8 mouse cellular contexts compared by ENCODE assay signal in the genomic region with DNA sequence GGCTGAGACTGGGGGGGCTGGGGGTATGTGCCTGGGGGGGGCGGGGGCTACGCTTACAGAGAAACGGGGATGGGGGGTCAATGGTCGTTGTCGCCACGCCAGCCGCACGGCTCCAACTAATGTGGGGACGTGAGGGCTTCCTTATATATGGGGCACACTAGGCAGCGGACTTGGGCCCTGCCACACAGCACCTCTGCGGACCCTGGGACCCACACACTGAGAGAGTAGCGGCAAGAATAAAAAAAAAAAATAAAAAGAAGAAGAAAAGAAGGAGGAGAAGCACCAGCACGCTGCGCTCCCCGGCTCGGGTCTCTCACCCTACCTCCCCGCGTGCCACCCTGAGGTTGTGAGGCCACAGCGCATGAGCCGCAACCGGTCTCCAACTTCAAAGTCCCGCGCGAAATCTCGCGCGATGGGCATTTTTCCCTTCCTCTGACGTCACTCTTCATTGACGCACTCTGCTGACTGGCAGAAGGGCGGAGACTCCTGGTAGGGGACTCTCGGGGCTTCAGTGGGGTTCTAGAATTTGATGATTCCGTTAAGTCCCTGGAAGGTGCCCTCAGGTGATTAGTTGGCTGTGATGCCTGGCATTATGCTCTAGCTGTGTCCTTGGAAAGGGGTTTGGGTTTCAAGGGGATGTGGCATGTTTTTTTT. TPM values are rescaled to one million over a fixed set of nuclear protein-coding genes. Genes with fewer than 3 reads are reported as not detected.
DNase-seq lines count a peak whose midpoint lies in the region; ATAC-seq and TF ChIP-seq lines count a peak whose summit lies in the region.

No protein-coding gene starts in this region.

- TF ChIP-seq CTCF in lung, postnatal 0 days (IDR thresholded peaks at IDR 0.05): peak; percentile 16; the same call in 1 of the 2 replicates

- WGBS in hindbrain, embryonic 10.5 days: 21% methylated on average over 32 of the region's 32 CpGs
- 9% methylated on average over 16 of the region's 32 CpGs for WGBS in lung, postnatal 0 days

- H3K9me3 ChIP-seq in hindbrain, embryonic 10.5 days: peaks cover 3% of the 10 kb centered on the region; the same call in 1 of the 2 replicates
- no peaks in the 10 kb centered on the region for H3K9me3 ChIP-seq in lung, postnatal 0 days (ENCODE audit: low read length)

- H3K27ac ChIP-seq in hindbrain, embryonic 10.5 days: peak overlapping the region; percentile 89
- H3K27ac ChIP-seq in lung, postnatal 0 days (ENCODE audit: low read length): no peak overlapping the region

- H3K36me3 ChIP-seq in hindbrain, embryonic 10.5 days: no peaks in the 10 kb centered on the region
- no peaks in the 10 kb centered on the region for H3K36me3 ChIP-seq in lung, postnatal 0 days (ENCODE audit: insufficient read depth, low read length)

- H3K9ac ChIP-seq in lung, postnatal 0 days (replicated peaks; ENCODE audit: low read depth): peak overlapping the region; percentile 36; the same call in 1 of the 2 replicates

- peak overlapping the region; percentile 69 for H3K4me2 ChIP-seq in lung, postnatal 0 days (replicated peaks; ENCODE audit: low read depth, low read length)

- peak; percentile 58 for TF ChIP-seq EP300 in lung, postnatal 0 days (IDR thresholded peaks at IDR 0.05)

- H3K27me3 ChIP-seq in hindbrain, embryonic 10.5 days (ENCODE audit: insufficient read depth, poor library complexity, severe bottlenecking): no peaks in the 10 kb centered on the region
- H3K27me3 ChIP-seq in lung, postnatal 0 days (replicated peaks; ENCODE audit: insufficient read depth, low read length): no peaks in the 10 kb centered on the region

- peak overlapping the region; percentile 67 for H3K4me3 ChIP-seq in hindbrain, embryonic 10.5 days
- H3K4me3 ChIP-seq in lung, postnatal 0 days (ENCODE audit: low read depth, low read length): peak overlapping the region; percentile 42

- H3K4me1 ChIP-seq in hindbrain, embryonic 10.5 days (replicated peaks): no peaks in the 10 kb centered on the region
- H3K4me1 ChIP-seq in lung, postnatal 0 days (ENCODE audit: insufficient read depth, low read depth, low read length): no peaks in the 10 kb centered on the region

- DNase-seq in MEL-GATA-1-ER (ENCODE audit: extremely low read depth, low read depth): peak; percentile 76
- DNase-seq in cerebellum, adult 8-10 months: peak; percentile 91
- peak; percentile 96 for DNase-seq in forelimb bud, embryonic 11.5 days (ENCODE audit: low read depth, low spot score)
- peak; percentile 89 for DNase-seq in hindbrain, embryonic 10.5 days (ENCODE audit: low spot score)
- DNase-seq in layer of hippocampus, adult 9-11 months: peak; percentile 92
- DNase-seq in lung, postnatal 0 days (ENCODE audit: low spot score): peak; percentile 92
- peak; percentile 84 for DNase-seq in ovary, postnatal 14 days (ENCODE audit: low spot score)
- peak; percentile 93 for DNase-seq in thymus, postnatal 14 days

- peak; percentile 97 for ATAC-seq in lung, postnatal 0 days

RNA-seq across cellular contexts. Expression of gene Nkrf, which starts 0.5 kb away (rescaled TPM):
- 3.0 and 4.7 TPM in 2 replicates for polyA plus RNA-seq in hindbrain, embryonic 10.5 days (2016; fragmentation: Nextera tagmentation; extraction: Ambion mirVana)
- polyA plus RNA-seq in lung, postnatal 0 days (2015; fragmentation: Nextera tagmentation; extraction: Ambion mirVana): 0.97 and 1.0 TPM in 2 replicates

RNA-seq across cellular contexts. Expression of gene C330007P06Rik, which starts 29.3 kb away (rescaled TPM):
- polyA plus RNA-seq in hindbrain, embryonic 10.5 days (2016; fragmentation: Nextera tagmentation; extraction: Ambion mirVana): 25.1 and 31.5 TPM in 2 replicates
- polyA plus RNA-seq in lung, postnatal 0 days (2015; fragmentation: Nextera tagmentation; extraction: Ambion mirVana): 21.2 and 23.9 TPM in 2 replicates

RNA-seq across cellular contexts. Expression of gene Ube2a, which starts 29.5 kb away (rescaled TPM):
- polyA plus RNA-seq in hindbrain, embryonic 10.5 days (2016; fragmentation: Nextera tagmentation; extraction: Ambion mirVana): 133 TPM in 2 replicates
- polyA plus RNA-seq in lung, postnatal 0 days (2015; fragmentation: Nextera tagmentation; extraction: Ambion mirVana): 176 and 189 TPM in 2 replicates
